ENCODE assay signal across 8 mouse cellular contexts in genomic region chr14:48120752-48121528, GRCm38 (mm10). TPM values are rescaled to one million over a fixed set of nuclear protein-coding genes. Genes with fewer than 3 reads are reported as not detected.
DNase-seq lines count a peak whose midpoint lies in the region; ATAC-seq lines count a peak whose summit lies in the region.

TSS of gene Peli2 (plus strand) at chr14:48120823.

- H3K27me3 ChIP-seq in hindbrain, embryonic 16.5 days (replicated peaks; ENCODE audit: control insufficient read depth, insufficient read depth, low read length): no peaks in the 10 kb centered on the region

- H3K27ac ChIP-seq in hindbrain, embryonic 16.5 days (ENCODE audit: low read depth, low read length): peak within 1 kb of the TSS; percentile 87

- WGBS in hindbrain, embryonic 16.5 days: 0% methylated on average over 93 of the region's 117 CpGs

- ATAC-seq in hindbrain, embryonic 16.5 days: peak; percentile 88

- H3K9me3 ChIP-seq in hindbrain, embryonic 16.5 days (ENCODE audit: control insufficient read depth, low read length): no peaks in the 10 kb centered on the region

- intact Hi-C loops in gastrocnemius, postnatal 14 days (cut with DNase I; ENCODE audit: low total_unique reads): no loop called here

- H3K9ac ChIP-seq in hindbrain, embryonic 16.5 days (ENCODE audit: low read depth, low read length): peak within 1 kb of the TSS; percentile 88

- no peaks in the 10 kb centered on the region for H3K36me3 ChIP-seq in hindbrain, embryonic 16.5 days (ENCODE audit: control insufficient read depth, insufficient read depth, low read length)

- peak within 1 kb of the TSS; percentile 95 for H3K4me2 ChIP-seq in hindbrain, embryonic 16.5 days (ENCODE audit: low read length)

- H3K4me1 ChIP-seq in hindbrain, embryonic 16.5 days (ENCODE audit: control insufficient read depth, insufficient read depth, low read depth, low read length): peaks cover 21% of the 10 kb centered on the region

- H3K4me3 ChIP-seq in hindbrain, embryonic 16.5 days (ENCODE audit: low read length): peak within 1 kb of the TSS; percentile 93

- DNase-seq in adrenal gland, postnatal 10 days: peak; percentile 81
- DNase-seq in embryo, embryonic 10 days (ENCODE audit: low spot score): peak; percentile 79
- peak; percentile 80 for DNase-seq in gastrocnemius, postnatal 14 days
- peak; percentile 47 to 66 for DNase-seq in left cerebral cortex, adult 18-20 months (ENCODE audit: low spot score in 2 of 2)
- DNase-seq in lung, postnatal 25 days (ENCODE audit: low spot score): peak; percentile 55
- peak; percentile 55 for DNase-seq in right cerebral cortex, adult 18-20 months
- DNase-seq in T-cell, adult 2 months (ENCODE audit: low spot score): no peak

RNA-seq across cellular contexts. Expression of gene Peli2, which starts in this region (rescaled TPM):
- total RNA-seq in adrenal gland, postnatal 10 days (2021): 10 to 100 TPM; 23.9 to 29.1 TPM
- 10 to 100 TPM; 12.9 to 16.3 TPM for total RNA-seq in gastrocnemius, postnatal 14 days (2021)
- polyA plus RNA-seq in hindbrain, embryonic 16.5 days (2015; fragmentation: Nextera tagmentation; extraction: Ambion mirVana): 8.0 and 8.7 TPM in 2 replicates
- total RNA-seq in left cerebral cortex, adult 18-20 months (2021): 10 to 100 TPM; 12.7 to 20.8 TPM
